Mouse (Mus musculus): ENCODE data around the gene Hhex. TPM values are rescaled to one million over a fixed set of nuclear protein-coding genes. Genes with fewer than 3 reads are reported as not detected.

Gene Hhex
- polyA plus RNA-seq, 2 experiments: 4.5 to 8.0 TPM

GRCm38 (mm10) chr19:37449246-37449645 lies 14.6 kb downstream of the Hhex start:
- Histone ChIP-seq H3K9me3 (ENCODE audit: control insufficient read depth, low read length) (no peaks in the 10 kb centered on the region), H3K4me2 (replicated peaks; ENCODE audit: low read depth, low read length, severe bottlenecking) (no peak overlapping the region), H3K4me1 (ENCODE audit: control insufficient read depth, insufficient read depth, low read length) (no peaks in the 10 kb centered on the region), H3K27me3 (ENCODE audit: control insufficient read depth, insufficient read depth, low read length) (no peaks in the 10 kb centered on the region), H3K27ac (replicated peaks; ENCODE audit: low read depth, low read length) (no peak overlapping the region), H3K9ac (ENCODE audit: low read depth, low read length, severe bottlenecking) (no peak overlapping the region), H3K36me3 (ENCODE audit: control insufficient read depth, insufficient read depth, low read length) (no peaks in the 10 kb centered on the region), H3K4me3 (replicated peaks; ENCODE audit: low read length) (no peak overlapping the region)
- WGBS: 66% methylated on average over 3 of the region's 3 CpGs
- DNase-seq (ENCODE audit: low spot score): no peak
- no peak for ATAC-seq (ENCODE audit: low FRiP score, low read depth)
- no peak for TF ChIP-seq POLR2A (IDR thresholded peaks at IDR 0.05; ENCODE audit: borderline replicate concordance, extremely low read depth, insufficient read depth, insufficient read length)

- no peaks in the 10 kb centered on the region for H3K9me3 ChIP-seq (ENCODE audit: control insufficient read depth, low read length)
- no peak overlapping the region for H3K9ac ChIP-seq (ENCODE audit: low read depth, low read length, severe bottlenecking)
- no peak overlapping the region for H3K4me3 ChIP-seq (replicated peaks; ENCODE audit: low read length)
- no peak overlapping the region for H3K27ac ChIP-seq (replicated peaks; ENCODE audit: low read depth, low read length)
- H3K36me3 ChIP-seq (ENCODE audit: control insufficient read depth, insufficient read depth, low read length): no peaks in the 10 kb centered on the region
- no peak for TF ChIP-seq POLR2A (IDR thresholded peaks at IDR 0.05; ENCODE audit: borderline replicate concordance, extremely low read depth, insufficient read depth, insufficient read length)
- H3K4me1 ChIP-seq (ENCODE audit: control insufficient read depth, insufficient read depth, low read length): no peaks in the 10 kb centered on the region
- DNase-seq (ENCODE audit: low spot score) (no peak), ATAC-seq (ENCODE audit: low FRiP score, low read depth) (no peak)
- no peaks in the 10 kb centered on the region for H3K27me3 ChIP-seq (ENCODE audit: control insufficient read depth, insufficient read depth, low read length)
- H3K4me2 ChIP-seq (replicated peaks; ENCODE audit: low read depth, low read length, severe bottlenecking): no peak overlapping the region
- WGBS: 91% methylated on average over 2 of the region's 2 CpGs
Measured at GRCm38 (mm10) chr19:37455528-37455927, 20.9 kb downstream of the Hhex start.

GRCm38 (mm10) chr19:37455961-37456360 lies 21.4 kb downstream of the Hhex start:
- H3K4me3 ChIP-seq (replicated peaks; ENCODE audit: low read length): no peak overlapping the region
- H3K4me1 ChIP-seq (ENCODE audit: control insufficient read depth, insufficient read depth, low read length): no peaks in the 10 kb centered on the region
- ATAC-seq (ENCODE audit: low FRiP score, low read depth) (no peak), DNase-seq (ENCODE audit: low spot score) (no peak)
- no peak overlapping the region for H3K4me2 ChIP-seq (replicated peaks; ENCODE audit: low read depth, low read length, severe bottlenecking)
- H3K9me3 ChIP-seq (ENCODE audit: control insufficient read depth, low read length): no peaks in the 10 kb centered on the region
- 92% methylated on average over 1 of the region's 1 CpGs for WGBS
- no peaks in the 10 kb centered on the region for H3K27me3 ChIP-seq (ENCODE audit: control insufficient read depth, insufficient read depth, low read length)
- H3K36me3 ChIP-seq (ENCODE audit: control insufficient read depth, insufficient read depth, low read length): no peaks in the 10 kb centered on the region
- no peak overlapping the region for H3K9ac ChIP-seq (ENCODE audit: low read depth, low read length, severe bottlenecking)
- no peak for TF ChIP-seq POLR2A (IDR thresholded peaks at IDR 0.05; ENCODE audit: borderline replicate concordance, extremely low read depth, insufficient read depth, insufficient read length)
- no peak overlapping the region for H3K27ac ChIP-seq (replicated peaks; ENCODE audit: low read depth, low read length)

- no peak overlapping the region for H3K4me3 ChIP-seq (replicated peaks; ENCODE audit: low read length)
- no peak overlapping the region for H3K27ac ChIP-seq (replicated peaks; ENCODE audit: low read depth, low read length)
- H3K27me3 ChIP-seq (ENCODE audit: control insufficient read depth, insufficient read depth, low read length): no peaks in the 10 kb centered on the region
- no peak overlapping the region for H3K4me2 ChIP-seq (replicated peaks; ENCODE audit: low read depth, low read length, severe bottlenecking)
- H3K9me3 ChIP-seq (ENCODE audit: control insufficient read depth, low read length): no peaks in the 10 kb centered on the region
- H3K9ac ChIP-seq (ENCODE audit: low read depth, low read length, severe bottlenecking): no peak overlapping the region
- no peaks in the 10 kb centered on the region for H3K36me3 ChIP-seq (ENCODE audit: control insufficient read depth, insufficient read depth, low read length)
- H3K4me1 ChIP-seq (ENCODE audit: control insufficient read depth, insufficient read depth, low read length): no peaks in the 10 kb centered on the region
- 69% methylated on average over 6 of the region's 6 CpGs for WGBS
- no peak for TF ChIP-seq POLR2A (IDR thresholded peaks at IDR 0.05; ENCODE audit: borderline replicate concordance, extremely low read depth, insufficient read depth, insufficient read length)
- no peak for ATAC-seq (ENCODE audit: low FRiP score, low read depth)
- DNase-seq (ENCODE audit: low spot score): no peak
Measured at GRCm38 (mm10) chr19:37458013-37458412, 23.4 kb downstream of the Hhex start.

- H3K4me3 ChIP-seq (replicated peaks; ENCODE audit: low read length): no peak overlapping the region
- DNase-seq (ENCODE audit: low spot score) (no peak), ATAC-seq (ENCODE audit: low FRiP score, low read depth) (no peak)
- H3K36me3 ChIP-seq (ENCODE audit: control insufficient read depth, insufficient read depth, low read length): no peaks in the 10 kb centered on the region
- no peaks in the 10 kb centered on the region for H3K4me1 ChIP-seq (ENCODE audit: control insufficient read depth, insufficient read depth, low read length)
- no peak overlapping the region for H3K9ac ChIP-seq (ENCODE audit: low read depth, low read length, severe bottlenecking)
- no peak overlapping the region for H3K4me2 ChIP-seq (replicated peaks; ENCODE audit: low read depth, low read length, severe bottlenecking)
- WGBS: 82% methylated on average over 3 of the region's 3 CpGs
- TF ChIP-seq POLR2A (IDR thresholded peaks at IDR 0.05; ENCODE audit: borderline replicate concordance, extremely low read depth, insufficient read depth, insufficient read length): no peak
- H3K27ac ChIP-seq (replicated peaks; ENCODE audit: low read depth, low read length): no peak overlapping the region
- H3K9me3 ChIP-seq (ENCODE audit: control insufficient read depth, low read length): no peaks in the 10 kb centered on the region
- no peaks in the 10 kb centered on the region for H3K27me3 ChIP-seq (ENCODE audit: control insufficient read depth, insufficient read depth, low read length)
Measured at GRCm38 (mm10) chr19:37466403-37466802, 31.8 kb downstream of the Hhex start.

- ATAC-seq (ENCODE audit: low FRiP score, low read depth): no peak
- Histone ChIP-seq H3K4me3 (replicated peaks; ENCODE audit: low read length) (no peak overlapping the region), H3K36me3 (ENCODE audit: control insufficient read depth, insufficient read depth, low read length) (no peaks in the 10 kb centered on the region), H3K9ac (ENCODE audit: low read depth, low read length, severe bottlenecking) (no peak overlapping the region), H3K4me2 (replicated peaks; ENCODE audit: low read depth, low read length, severe bottlenecking) (no peak overlapping the region), H3K4me1 (ENCODE audit: control insufficient read depth, insufficient read depth, low read length) (no peaks in the 10 kb centered on the region), H3K9me3 (ENCODE audit: control insufficient read depth, low read length) (no peaks in the 10 kb centered on the region), H3K27me3 (ENCODE audit: control insufficient read depth, insufficient read depth, low read length) (no peaks in the 10 kb centered on the region), H3K27ac (replicated peaks; ENCODE audit: low read depth, low read length) (no peak overlapping the region)
- WGBS: 86% methylated on average over 5 of the region's 5 CpGs
- no peak for DNase-seq (ENCODE audit: low spot score)
- TF ChIP-seq POLR2A (IDR thresholded peaks at IDR 0.05; ENCODE audit: borderline replicate concordance, extremely low read depth, insufficient read depth, insufficient read length): no peak
Measured at GRCm38 (mm10) chr19:37466978-37467377, 32.4 kb downstream of the Hhex start.

Data from limb, embryonic 14.5 days (tissue).